Mouse (Mus musculus) forebrain, embryonic 16.5 days (tissue): Measurements from ENCODE around the gene Ms4a18. TPM values are rescaled to one million over a fixed set of nuclear protein-coding genes. Genes with fewer than 3 reads are reported as not detected.
A peak's percentile ranks its signal among the peaks of the same experiment; 100 is the strongest.

Experiments used
- ATAC-seq: fragments of 200-750 bp; cut with Nextera tagmentation; 2 replicates; pipeline ENCODE4 v1.8.0; 2017; ENCODE audit warnings: mild to moderate bottlenecking, moderate library complexity
- H3K27ac ChIP-seq: fragments of 300-500 bp; sonication (generic); 2 replicates; pipeline ENCODE4 v1.5.1; 2014; ENCODE audit warnings: low read length, control low read depth
- H3K27me3 ChIP-seq: fragments of 300-500 bp; sonication (generic); replicated peaks from 2 replicates; pipeline ENCODE4 v1.6.1; 2014; ENCODE audit warnings: low read length; ENCODE audit not compliant: control insufficient read depth, insufficient read depth
- H3K36me3 ChIP-seq: fragments of 300-500 bp; sonication (generic); 2 replicates; pipeline ENCODE4 v1.6.1; 2014; ENCODE audit not compliant: control insufficient read depth, insufficient read depth
- H3K4me1 ChIP-seq: fragments of 300-500 bp; sonication (generic); replicated peaks from 2 replicates; pipeline ENCODE4 v1.6.1; 2014; ENCODE audit warnings: low read length; ENCODE audit not compliant: control insufficient read depth, insufficient read depth
- H3K4me2 ChIP-seq: fragments of 300-500 bp; sonication (generic); 2 replicates; pipeline ENCODE4 v1.6.1; 2014; ENCODE audit warnings: mild to moderate bottlenecking, low read length, control low read depth
- H3K4me3 ChIP-seq: fragments of 300-500 bp; sonication (generic); replicated peaks from 2 replicates; pipeline ENCODE4 v1.5.1; 2014; ENCODE audit warnings: mild to moderate bottlenecking, low read length, control low read depth
- H3K9ac ChIP-seq: fragments of 300-500 bp; sonication (generic); replicated peaks from 2 replicates; pipeline ENCODE4 v1.6.1; 2014; ENCODE audit warnings: low read depth, low read length, control low read depth
- H3K9me3 ChIP-seq: fragments of 300-500 bp; sonication (generic); 2 replicates; pipeline ENCODE4 v1.6.1; 2016; ENCODE audit warnings: low read length; ENCODE audit not compliant: control insufficient read depth
- WGBS: fragments of 180-500 bp; shearing (Covaris S2); extraction: QIAGEN DNeasy Blood & Tissue Kit; methylation state at CpG from one replicate; pipeline ENCODE4 v1.1.7; 2014; 5-methylcytosine and 5-hydroxymethylcytosine counted together
- polyA plus RNA-seq: library from polyadenylated mRNA; unstranded; fragments of >200 nt; fragmentation: Nextera tagmentation; extraction: Ambion mirVana; gene quantifications from 2 replicates; pipeline ENCODE4 v1.2.1, GENCODE M21; 2015

Gene Ms4a18
- polyA plus RNA-seq, 1 experiment from 2014 or later, result not detected

DNA sequence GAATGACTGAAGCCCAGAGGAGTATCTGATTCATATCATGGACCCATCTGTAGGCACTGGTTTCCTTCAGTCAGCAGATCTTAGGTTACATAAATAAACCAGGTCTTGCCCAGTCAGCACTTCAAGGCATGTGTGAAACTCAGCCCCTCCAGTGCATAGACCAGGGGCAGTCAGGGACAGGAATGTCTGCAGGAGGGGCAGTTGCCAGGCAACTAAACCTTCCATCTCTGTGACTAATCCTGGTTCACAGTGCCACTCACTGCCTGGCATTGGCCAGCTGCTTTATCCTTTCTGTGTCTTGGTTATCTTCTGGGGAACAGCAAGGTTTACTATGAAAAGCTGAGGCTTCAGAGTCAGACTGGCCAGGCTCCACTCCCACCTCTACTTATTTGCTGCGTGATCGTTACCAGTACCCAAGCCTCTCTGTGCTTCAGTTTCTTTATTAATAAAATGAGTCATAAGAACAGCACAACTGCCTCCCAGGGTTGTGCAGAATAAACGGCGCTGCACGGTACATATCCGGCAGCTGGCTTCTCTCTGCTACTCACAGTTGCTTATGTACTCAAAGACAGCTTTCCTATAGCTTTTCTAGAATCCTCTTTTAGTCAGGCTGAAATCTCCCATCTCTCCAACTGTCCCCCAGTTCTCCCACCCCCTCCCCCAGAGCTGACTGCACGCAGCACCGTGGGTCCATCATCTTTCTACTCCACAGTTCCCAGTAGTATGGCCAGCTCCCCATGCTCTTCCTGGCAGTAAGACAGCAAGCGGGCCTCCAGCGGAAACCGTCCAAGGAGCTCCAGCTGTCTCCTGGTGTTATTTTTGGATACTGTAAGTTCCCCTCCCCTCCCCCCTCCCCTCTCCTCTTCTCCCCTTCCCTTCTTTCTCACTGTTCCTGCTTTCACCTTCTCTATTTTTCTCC is 65.6 kb downstream of the Ms4a18 start:
- H3K4me2 ChIP-seq, result no peak overlapping the region
- no peak for ATAC-seq

DNA sequence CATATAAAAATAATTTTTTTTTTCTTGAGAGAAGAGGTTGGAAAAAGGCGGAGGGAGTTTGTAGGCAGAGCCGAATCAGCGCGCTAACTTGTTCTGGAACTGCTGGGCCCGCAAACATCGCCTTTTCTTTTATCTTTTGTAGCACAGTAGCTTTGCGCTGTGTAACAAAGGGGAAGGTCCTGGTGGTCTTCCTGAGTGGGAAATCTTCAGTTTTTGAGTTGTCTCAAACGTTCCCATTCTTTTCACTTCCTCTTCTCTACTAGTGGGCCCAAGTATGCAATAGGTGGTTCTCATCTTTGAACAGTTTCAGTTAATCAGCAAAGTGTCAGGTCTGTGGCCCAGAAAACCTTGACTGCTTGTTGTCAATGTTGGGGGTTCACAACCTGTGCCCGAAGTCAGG is 68.3 kb downstream of the Ms4a18 start:
- 24% methylated on average over 9 of the region's 9 CpGs for WGBS
- ATAC-seq, result no peak; the same call in 1 of the 2 replicates
- peaks cover 5% of the 10 kb centered on the region for H3K36me3 ChIP-seq
- H3K9me3 ChIP-seq, result no peaks in the 10 kb centered on the region
- peaks cover 23% of the 10 kb centered on the region for H3K4me1 ChIP-seq
- peak overlapping the region; percentile 57 for H3K4me2 ChIP-seq
- H3K9ac ChIP-seq, result 0 out of 2 replicates have a peak overlapping the region, but pooled peaks have one; percentile 9
- no peak overlapping the region for H3K27ac ChIP-seq
- no peaks in the 10 kb centered on the region for H3K27me3 ChIP-seq
- H3K4me3 ChIP-seq, result peak overlapping the region; percentile 69

More for the DNA sequence above, 65.6 kb downstream of the Ms4a18 start:
- H3K27me3 ChIP-seq, result no peaks in the 10 kb centered on the region
- peaks cover 13% of the 10 kb centered on the region for H3K4me1 ChIP-seq
- no peak overlapping the region for H3K4me3 ChIP-seq
- H3K9ac ChIP-seq, result no peak overlapping the region
- H3K36me3 ChIP-seq, result no peaks in the 10 kb centered on the region
- H3K9me3 ChIP-seq, result no peaks in the 10 kb centered on the region
- no peak overlapping the region for H3K27ac ChIP-seq
- 68% methylated on average over 11 of the region's 11 CpGs for WGBS

DNA sequence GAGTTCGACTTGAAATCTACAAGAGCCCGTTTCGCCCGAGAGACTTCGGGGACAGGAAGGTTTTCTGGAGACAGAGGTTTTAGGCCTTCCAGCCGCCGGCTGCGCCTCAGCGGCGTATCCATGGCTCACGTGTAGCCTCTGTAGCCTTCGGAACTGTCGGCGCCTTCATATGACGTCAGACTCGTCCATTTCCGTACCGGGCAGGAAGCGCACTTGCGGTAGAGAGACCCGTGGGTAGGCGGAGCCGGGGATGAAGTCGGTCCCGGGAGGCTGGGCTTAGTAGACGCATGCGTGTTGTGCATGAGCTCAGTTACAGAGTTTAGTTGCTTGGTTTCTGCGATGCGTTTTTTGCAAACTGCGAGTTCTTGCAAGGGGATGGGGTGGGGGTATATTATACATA is 68.7 kb downstream of the Ms4a18 start, which contains the start of gene Ccdc86:
TSS of gene Ccdc86 (minus strand) at position 155 of the 400 bp plus-strand sequence.
- Histone ChIP-seq H3K9me3 (no peaks in the 10 kb centered on the region), H3K36me3 (peaks cover 8% of the 10 kb centered on the region), H3K27me3 (no peaks in the 10 kb centered on the region), H3K4me3 (peak within 1 kb of the TSS; percentile 69), H3K27ac (no peak within 1 kb of the TSS), H3K9ac (peak within 1 kb of the TSS; percentile 58), H3K4me2 (peak within 1 kb of the TSS; percentile 94), H3K4me1 (peaks cover 23% of the 10 kb centered on the region)
- ATAC-seq, result peak; percentile 99
- 0% methylated on average over 30 of the region's 30 CpGs for WGBS

DNA sequence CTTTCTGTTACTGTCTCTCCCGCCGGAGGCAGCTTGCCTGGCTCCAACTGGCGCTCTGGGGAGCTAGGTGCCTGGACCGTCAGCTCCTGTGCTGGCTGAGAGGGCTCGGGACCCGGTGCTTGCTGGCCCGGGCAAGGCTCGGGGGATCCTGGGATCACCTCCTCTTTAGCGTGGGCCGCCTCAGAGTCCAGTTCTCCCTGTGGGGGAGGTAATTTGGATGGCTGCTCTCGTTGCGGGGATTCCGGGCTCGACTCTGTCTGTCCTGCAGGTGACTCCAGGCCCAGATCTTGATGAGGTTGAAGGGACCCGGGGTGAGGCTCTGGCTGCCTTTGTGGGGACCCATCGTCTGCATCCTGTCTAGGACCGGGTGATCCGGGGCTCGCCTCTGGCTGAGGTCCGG is 69.4 kb downstream of the Ms4a18 start:
- peak overlapping the region; percentile 69 for H3K4me3 ChIP-seq
- H3K9me3 ChIP-seq, result no peaks in the 10 kb centered on the region
- H3K9ac ChIP-seq, result peak overlapping the region; percentile 58
- peak; percentile 0; the same call in 1 of the 2 replicates for ATAC-seq
- peaks cover 23% of the 10 kb centered on the region for H3K4me1 ChIP-seq
- H3K27me3 ChIP-seq, result no peaks in the 10 kb centered on the region
- under 1% methylated on average over 20 of the region's 20 CpGs for WGBS
- H3K36me3 ChIP-seq, result peaks cover 12% of the 10 kb centered on the region
- no peak overlapping the region for H3K27ac ChIP-seq
- peak overlapping the region; percentile 94 for H3K4me2 ChIP-seq

DNA sequence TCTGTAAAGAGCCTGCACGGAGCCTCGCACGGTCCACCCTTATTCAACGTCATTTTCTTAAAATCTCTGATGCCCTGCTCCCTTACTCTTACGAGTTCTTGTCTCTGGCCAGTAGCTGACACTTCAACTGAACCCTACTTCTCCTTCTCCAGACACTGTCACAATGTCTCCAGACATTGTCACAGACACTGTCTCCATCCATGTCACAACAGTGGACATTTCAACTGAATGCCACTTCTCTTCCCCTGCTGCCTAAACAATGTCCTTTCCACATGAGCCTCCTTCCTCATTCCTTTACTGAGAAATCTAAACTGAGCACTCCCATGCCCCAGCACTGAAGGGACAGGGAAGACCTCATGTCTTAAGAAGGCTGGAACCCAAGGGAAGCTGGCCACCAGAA is 70.6 kb downstream of the Ms4a18 start:
- WGBS, result 88% methylated on average over 5 of the region's 5 CpGs

More for the DNA sequence above, 70.6 kb downstream of the Ms4a18 start:
- peaks cover 23% of the 10 kb centered on the region for H3K4me1 ChIP-seq
- H3K36me3 ChIP-seq, result peaks cover 17% of the 10 kb centered on the region
- no peaks in the 10 kb centered on the region for H3K9me3 ChIP-seq
- H3K9ac ChIP-seq, result peak overlapping the region; percentile 58; the same call in 1 of the 2 replicates
- H3K27ac ChIP-seq, result no peak overlapping the region
- H3K4me2 ChIP-seq, result peak overlapping the region; percentile 94
- peak overlapping the region; percentile 69; the same call in 1 of the 2 replicates for H3K4me3 ChIP-seq
- ATAC-seq, result no peak
- no peaks in the 10 kb centered on the region for H3K27me3 ChIP-seq

Other genes with a start within 250 kb of the Ms4a18 start
- gene Cd6, start 188.0 kb downstream of the Ms4a18 start, polyA plus RNA-seq, result not detected in 2 replicates
- 0.25 and 0.57 TPM in 2 replicates for gene Slc15a3, start 178.3 kb downstream of the Ms4a18 start, polyA plus RNA-seq
- 176 and 195 TPM in 2 replicates for gene Tmem132a, start 148.1 kb downstream of the Ms4a18 start, polyA plus RNA-seq
- 43.7 and 46.1 TPM in 2 replicates for gene Tmem109, start 136.0 kb downstream of the Ms4a18 start, polyA plus RNA-seq
- 42.8 and 43.3 TPM in 2 replicates for gene Prpf19, start 122.8 kb downstream of the Ms4a18 start, polyA plus RNA-seq
- 0.16 and 0.56 TPM in 2 replicates for gene Zp1, start 97.4 kb downstream of the Ms4a18 start, polyA plus RNA-seq
- gene Ptgdr2, start 80.9 kb downstream of the Ms4a18 start, polyA plus RNA-seq, result 0.12 and 0.13 TPM in 2 replicates
- gene Ccdc86, start 68.8 kb downstream of the Ms4a18 start, polyA plus RNA-seq, result 18.8 TPM in 2 replicates
- not detected in 2 replicates for gene Ms4a10, start 43.4 kb downstream of the Ms4a18 start, polyA plus RNA-seq
- gene Ms4a15, start 24.8 kb downstream of the Ms4a18 start, polyA plus RNA-seq, result 0.51 and 0.87 TPM in 2 replicates
- not detected in 2 replicates for gene Ms4a8a, start 63.1 kb upstream of the Ms4a18 start, polyA plus RNA-seq
- gene 1700017D01Rik, start 112.8 kb upstream of the Ms4a18 start, polyA plus RNA-seq, result not detected in 2 replicates
- gene 1700025F22Rik, start 147.3 kb upstream of the Ms4a18 start, polyA plus RNA-seq, result not detected in 2 replicates
- gene Ms4a13, start 178.7 kb upstream of the Ms4a18 start, polyA plus RNA-seq, result not detected in 2 replicates
- gene Ms4a12, start 214.4 kb upstream of the Ms4a18 start, polyA plus RNA-seq, result not detected in 2 replicates
- gene Ms4a1, start 248.2 kb upstream of the Ms4a18 start, polyA plus RNA-seq, result not detected in 2 replicates